Mouse (Mus musculus) c-Kit-positive CD71-negative TER-119-negative erythroid progenitor cells, embryonic 14.5 days (primary cell): ENCODE results near the gene Cxcl1.
"Not testable (repeated sequence)": the region's sequence is repeated elsewhere in the genome, so short reads cannot be mapped to it uniquely, and the experiment has no call there.

ENCODE experiments used
- DNase-seq: peaks from one replicate; pipeline ENCODE4 v3.0.0-alpha.2; 2013; ENCODE audit warnings: low read depth

The Cxcl1 gene

GRCm38 (mm10) chr5:90890519-90891463, at the start of gene Cxcl1:
TSS of gene Cxcl1 (plus strand) at chr5:90891241.
- DNase-seq, result no peak

- DNase-seq, result no peak
Observed at GRCm38 (mm10) chr5:90843891-90844290, 47.1 kb upstream of the Cxcl1 start.

GRCm38 (mm10) chr5:90850096-90850495, 40.9 kb upstream of the Cxcl1 start:
- not testable (repeated sequence) for DNase-seq

- DNase-seq, result not testable (repeated sequence)
Observed at GRCm38 (mm10) chr5:90851391-90851790, 39.6 kb upstream of the Cxcl1 start.

- no peak for DNase-seq
Observed at GRCm38 (mm10) chr5:90853206-90853605, 37.8 kb upstream of the Cxcl1 start.

- DNase-seq, result no peak
Observed at GRCm38 (mm10) chr5:90855308-90856230, 35.5 kb upstream of the Cxcl1 start.

GRCm38 (mm10) chr5:90857463-90857862, 33.6 kb upstream of the Cxcl1 start:
- DNase-seq, result no peak

GRCm38 (mm10) chr5:90858429-90858828, 32.6 kb upstream of the Cxcl1 start:
- DNase-seq, result no peak

- DNase-seq, result no peak
Observed at GRCm38 (mm10) chr5:90859031-90859430, 32.0 kb upstream of the Cxcl1 start.

- no peak for DNase-seq
Observed at GRCm38 (mm10) chr5:90861876-90862375, 29.1 kb upstream of the Cxcl1 start.

- DNase-seq, result no peak
Observed at GRCm38 (mm10) chr5:90866770-90867169, 24.3 kb upstream of the Cxcl1 start.

- no peak for DNase-seq
Observed at GRCm38 (mm10) chr5:90872377-90872776, 18.7 kb upstream of the Cxcl1 start.

- no peak for DNase-seq
Observed at GRCm38 (mm10) chr5:90876045-90876444, 15.0 kb upstream of the Cxcl1 start.

- no peak for DNase-seq
Observed at GRCm38 (mm10) chr5:90876471-90877172, 14.4 kb upstream of the Cxcl1 start.

- no peak for DNase-seq
Observed at GRCm38 (mm10) chr5:90877173-90877512, 13.9 kb upstream of the Cxcl1 start.

GRCm38 (mm10) chr5:90879307-90880014, 11.6 kb upstream of the Cxcl1 start:
- DNase-seq, result no peak

GRCm38 (mm10) chr5:90880335-90880850, 10.6 kb upstream of the Cxcl1 start:
- DNase-seq, result no peak

- no peak for DNase-seq
Observed at GRCm38 (mm10) chr5:90881021-90881420, 10.0 kb upstream of the Cxcl1 start.

GRCm38 (mm10) chr5:90881682-90882081, 9.4 kb upstream of the Cxcl1 start:
- no peak for DNase-seq

GRCm38 (mm10) chr5:90882146-90882545, 8.9 kb upstream of the Cxcl1 start:
- DNase-seq, result no peak

GRCm38 (mm10) chr5:90884628-90885242, 6.3 kb upstream of the Cxcl1 start:
- DNase-seq, result no peak
